Mouse (Mus musculus) hindbrain, embryonic 14.5 days (tissue): ENCODE measurements around the gene Pip4k2b. TPM values are rescaled to one million over a fixed set of nuclear protein-coding genes. Genes with fewer than 3 reads are reported as not detected.

Experiments
- ATAC-seq: fragments of 200-750 bp; cut with Nextera tagmentation; 2 replicates; pipeline ENCODE4 v1.8.0; 2017; ENCODE audit warnings: moderate number of reproducible peaks, mild to moderate bottlenecking, moderate TSS enrichment, moderate library complexity; ENCODE audit not compliant: low FRiP score
- DNase-seq: peaks from one replicate; pipeline ENCODE4 v3.0.0-alpha.2; 2015; ENCODE audit warnings: low spot score
- H3K27ac ChIP-seq: fragments of 300-500 bp; sonication (generic); 2 replicates; pipeline ENCODE4 v1.5.1; 2014; ENCODE audit warnings: mild to moderate bottlenecking, moderate library complexity
- H3K27me3 ChIP-seq: fragments of 300-500 bp; sonication (generic); 2 replicates; pipeline ENCODE4 v1.6.1; 2014; ENCODE audit warnings: mild to moderate bottlenecking, low read length, mixed read lengths; ENCODE audit not compliant: control insufficient read depth, insufficient read depth
- H3K36me3 ChIP-seq: fragments of 300-500 bp; sonication (generic); replicated peaks from 2 replicates; pipeline ENCODE4 v1.6.1; 2014; ENCODE audit not compliant: control insufficient read depth, insufficient read depth
- H3K4me1 ChIP-seq: fragments of 300-500 bp; sonication (generic); replicated peaks from 2 replicates; pipeline ENCODE4 v1.6.1; 2014; ENCODE audit warnings: antibody characterized with exemption, low read length, mixed read lengths; ENCODE audit not compliant: control insufficient read depth, insufficient read depth
- H3K4me2 ChIP-seq: fragments of 300-500 bp; sonication (generic); replicated peaks from 2 replicates; pipeline ENCODE4 v1.6.1; 2014; ENCODE audit warnings: mild to moderate bottlenecking, moderate library complexity
- H3K4me3 ChIP-seq: fragments of 300-500 bp; sonication (generic); replicated peaks from 2 replicates; pipeline ENCODE4 v1.5.1; 2014; ENCODE audit warnings: mild to moderate bottlenecking, low read length
- H3K9ac ChIP-seq: fragments of 300-500 bp; sonication (generic); 2 replicates; pipeline ENCODE4 v1.6.1; 2014
- H3K9me3 ChIP-seq: fragments of 300-500 bp; sonication (generic); 2 replicates; pipeline ENCODE4 v1.6.1; 2016; ENCODE audit warnings: low read length; ENCODE audit not compliant: control insufficient read depth
- WGBS: fragments of 180-500 bp; shearing (Covaris S2); extraction: QIAGEN DNeasy Blood & Tissue Kit; methylation state at CpG from one replicate; pipeline ENCODE4 v1.1.7; 2014; 5-methylcytosine and 5-hydroxymethylcytosine counted together
- polyA plus RNA-seq: library from polyadenylated mRNA; unstranded; fragments of >200 nt; fragmentation: Nextera tagmentation; extraction: Ambion mirVana; gene quantifications from 2 replicates; pipeline ENCODE4 v1.2.1, GENCODE M21; 2014

The Pip4k2b gene
- polyA plus RNA-seq, 1 experiment from 2014 or later = 5.2 TPM

DNA sequence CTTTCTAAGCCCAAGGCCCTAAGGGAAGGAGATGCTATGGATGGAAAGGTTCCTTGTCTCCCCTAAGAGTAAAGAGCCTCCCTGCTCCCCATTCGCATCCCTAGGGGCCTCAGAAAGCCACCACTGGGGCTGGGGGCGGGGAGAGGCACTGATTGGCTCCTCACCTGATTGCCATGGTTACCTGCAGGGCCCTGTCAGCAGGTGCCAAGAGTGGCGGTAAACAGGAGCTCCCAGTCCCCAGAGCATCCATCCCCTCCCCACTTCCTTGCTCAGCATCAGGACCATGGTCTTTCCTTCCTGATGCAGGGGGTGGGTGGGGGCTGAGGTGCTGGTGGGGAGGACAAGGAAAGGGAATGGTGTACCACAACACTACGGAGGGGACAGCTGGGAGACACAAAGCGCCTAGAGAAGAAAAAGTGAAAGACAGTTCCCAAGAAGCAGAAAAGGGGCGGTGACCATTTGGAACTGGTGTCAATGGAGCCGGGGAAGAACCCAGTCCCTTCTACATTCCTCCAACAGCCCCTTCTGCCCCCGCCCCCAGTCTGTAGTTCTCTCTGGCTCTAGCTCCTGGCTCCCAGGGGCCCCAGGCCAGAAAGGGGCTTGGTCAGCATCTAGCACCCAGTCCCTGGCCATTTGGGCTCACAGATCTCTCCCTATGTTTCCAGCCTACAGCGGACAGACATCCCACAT, 48.6 kb downstream of the Pip4k2b start:
- H3K9me3 ChIP-seq = no peaks in the 10 kb centered on the region
- H3K4me3 ChIP-seq = peak overlapping the region; percentile 8
- H3K27me3 ChIP-seq = no peaks in the 10 kb centered on the region
- ATAC-seq (no peak), DNase-seq (no peak)
- peak overlapping the region; percentile 35 for H3K9ac ChIP-seq
- H3K27ac ChIP-seq = peak overlapping the region; percentile 88
- H3K36me3 ChIP-seq = peaks cover 26% of the 10 kb centered on the region
- WGBS = 18% methylated on average over 9 of the region's 9 CpGs
- H3K4me2 ChIP-seq = peak overlapping the region; percentile 86
- H3K4me1 ChIP-seq = peaks cover 41% of the 10 kb centered on the region

DNA sequence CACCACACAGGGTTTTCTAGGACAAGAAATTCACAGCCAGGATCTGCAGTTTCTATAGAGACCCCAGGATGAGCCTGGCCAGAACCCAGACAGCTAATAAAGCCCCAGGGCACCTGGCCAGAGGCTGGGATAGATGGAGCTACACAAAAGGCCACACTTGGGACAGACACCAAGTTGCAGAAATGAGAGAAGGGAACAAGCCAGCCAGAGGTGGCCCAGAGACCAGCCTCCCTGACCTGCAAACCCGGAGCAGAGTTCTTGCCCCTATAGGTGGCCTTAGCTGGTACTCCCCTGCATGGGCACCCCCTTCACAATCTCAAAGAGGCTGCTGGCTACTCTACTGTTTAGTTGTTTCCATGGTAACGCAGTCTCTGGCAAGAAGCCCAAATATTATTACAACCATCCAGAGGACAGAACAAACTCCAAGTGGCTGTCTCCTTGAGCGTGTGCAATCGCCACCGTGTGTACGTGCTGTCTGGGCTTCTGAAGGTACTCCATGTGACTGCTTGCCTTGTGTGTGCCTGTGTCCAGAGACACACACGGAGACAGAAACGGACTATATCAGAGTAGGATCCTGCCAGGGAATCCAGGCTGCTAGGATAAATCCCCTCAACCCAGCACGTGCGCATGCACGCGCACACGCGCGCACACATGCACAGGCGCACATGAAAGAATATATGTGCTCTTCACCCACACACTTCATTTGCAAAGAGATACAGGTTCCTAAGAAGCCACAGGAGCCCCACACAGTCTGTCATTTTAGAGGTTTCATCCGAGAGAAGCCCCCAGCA, 49.4 kb downstream of the Pip4k2b start:
- peak overlapping the region; percentile 35 for H3K9ac ChIP-seq
- ATAC-seq = peak; percentile 29; the same call in 1 of the 2 replicates

GRCm38 (mm10) chr11:97694435-97694834, 50.1 kb downstream of the Pip4k2b start:
- Histone ChIP-seq H3K4me3 (0 out of 2 replicates have a peak overlapping the region, but pooled peaks have one; percentile 2), H3K27me3 (no peaks in the 10 kb centered on the region)

More for the DNA sequence above, 49.4 kb downstream of the Pip4k2b start:
- H3K4me3 ChIP-seq = peak overlapping the region; percentile 8; the same call in 1 of the 2 replicates
- 46% methylated on average over 17 of the region's 17 CpGs for WGBS
- H3K36me3 ChIP-seq = peaks cover 33% of the 10 kb centered on the region
- no peaks in the 10 kb centered on the region for H3K27me3 ChIP-seq
- H3K4me1 ChIP-seq = peaks cover 41% of the 10 kb centered on the region
- peak overlapping the region; percentile 88 for H3K27ac ChIP-seq
- no peaks in the 10 kb centered on the region for H3K9me3 ChIP-seq
- DNase-seq = peak; percentile 84
- H3K4me2 ChIP-seq = peak overlapping the region; percentile 86

GRCm38 (mm10) chr11:97689861-97690260, 54.6 kb downstream of the Pip4k2b start:
- 30% methylated on average over 10 of the region's 10 CpGs for WGBS
- ATAC-seq (no peak), DNase-seq (peak; percentile 79)
- Histone ChIP-seq H3K4me3 (no peak overlapping the region), H3K36me3 (peaks cover 62% of the 10 kb centered on the region), H3K9ac (no peak overlapping the region), H3K27ac (no peak overlapping the region), H3K27me3 (no peaks in the 10 kb centered on the region), H3K4me1 (peaks cover 20% of the 10 kb centered on the region), H3K4me2 (no peak overlapping the region), H3K9me3 (no peaks in the 10 kb centered on the region)

More at GRCm38 (mm10) chr11:97694435-97694834, 50.1 kb downstream of the Pip4k2b start:
- peaks cover 41% of the 10 kb centered on the region for H3K4me1 ChIP-seq
- H3K9ac ChIP-seq = 0 out of 2 replicates have a peak overlapping the region, but pooled peaks have one; percentile 1
- peaks cover 40% of the 10 kb centered on the region for H3K36me3 ChIP-seq
- WGBS = 61% methylated on average over 4 of the region's 4 CpGs
- ATAC-seq (no peak), DNase-seq (no peak)
- H3K4me2 ChIP-seq = peak overlapping the region; percentile 86
- no peaks in the 10 kb centered on the region for H3K9me3 ChIP-seq
- peak overlapping the region; percentile 88 for H3K27ac ChIP-seq

- H3K27ac ChIP-seq = no peak overlapping the region
- no peak overlapping the region for H3K4me2 ChIP-seq
- DNase-seq (no peak), ATAC-seq (no peak)
- no peak overlapping the region for H3K9ac ChIP-seq
- H3K4me3 ChIP-seq = no peak overlapping the region
- no peaks in the 10 kb centered on the region for H3K27me3 ChIP-seq
- H3K36me3 ChIP-seq = peaks cover 66% of the 10 kb centered on the region
- WGBS = 89% methylated on average over 3 of the region's 3 CpGs
- H3K9me3 ChIP-seq = no peaks in the 10 kb centered on the region
- peaks cover 13% of the 10 kb centered on the region for H3K4me1 ChIP-seq
These were observed 57.4 kb downstream of the Pip4k2b start for GRCm38 (mm10) chr11:97687061-97687460.

- H3K4me2 ChIP-seq = peak overlapping the region; percentile 55
- H3K27me3 ChIP-seq = no peaks in the 10 kb centered on the region
- H3K9me3 ChIP-seq = no peaks in the 10 kb centered on the region
- peak overlapping the region; percentile 28 for H3K4me3 ChIP-seq
- DNase-seq (no peak), ATAC-seq (no peak)
- no peak overlapping the region for H3K27ac ChIP-seq
- H3K4me1 ChIP-seq = peaks cover 13% of the 10 kb centered on the region
- H3K9ac ChIP-seq = peak overlapping the region; percentile 39; the same call in 1 of the 2 replicates
- peaks cover 66% of the 10 kb centered on the region for H3K36me3 ChIP-seq
- WGBS = 72% methylated on average over 11 of the region's 11 CpGs
These were observed 58.1 kb downstream of the Pip4k2b start for GRCm38 (mm10) chr11:97686322-97686908.

- H3K4me2 ChIP-seq = peak within 1 kb of the TSS; percentile 55
- H3K27me3 ChIP-seq = no peaks in the 10 kb centered on the region
- peak within 1 kb of the TSS; percentile 28 for H3K4me3 ChIP-seq
- DNase-seq (peak; percentile 65), ATAC-seq (peak; percentile 76)
- peaks cover 13% of the 10 kb centered on the region for H3K4me1 ChIP-seq
- under 1% methylated on average over 40 of the region's 43 CpGs for WGBS
- 0 out of 2 replicates have a peak within 1 kb of the TSS, but pooled peaks have one; percentile 21 for H3K27ac ChIP-seq
- peak within 1 kb of the TSS; percentile 39 for H3K9ac ChIP-seq
- peaks cover 64% of the 10 kb centered on the region for H3K36me3 ChIP-seq
- H3K9me3 ChIP-seq = no peaks in the 10 kb centered on the region
These were observed 58.7 kb downstream of the Pip4k2b start, which contains the start of gene Cisd3 for GRCm38 (mm10) chr11:97685613-97686321. TSS of gene Cisd3 (plus strand) at chr11:97685826.

DNA sequence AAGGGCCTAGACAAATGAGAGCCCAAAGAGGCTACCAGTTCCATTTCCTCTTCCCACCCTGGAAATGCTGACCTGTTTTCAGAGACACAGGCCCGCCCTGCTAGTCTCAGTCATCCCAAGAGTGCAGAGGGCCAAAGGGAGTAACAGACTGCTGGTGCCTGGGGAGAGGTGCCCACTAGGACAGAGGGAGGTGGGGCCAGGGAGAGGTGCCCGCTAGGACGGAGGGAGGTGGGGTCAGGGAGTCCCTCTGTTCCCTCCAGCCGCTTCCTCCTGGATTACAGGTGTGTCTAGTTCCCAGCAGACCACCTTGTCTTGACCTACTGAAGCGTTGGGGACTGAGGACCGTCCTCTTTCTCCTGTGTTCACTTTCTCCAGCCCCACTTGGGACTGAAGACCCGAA, 59.7 kb downstream of the Pip4k2b start:
- Histone ChIP-seq H3K4me3 (no peak overlapping the region), H3K4me1 (peaks cover 13% of the 10 kb centered on the region), H3K36me3 (peaks cover 64% of the 10 kb centered on the region), H3K27ac (no peak overlapping the region), H3K27me3 (no peaks in the 10 kb centered on the region), H3K9me3 (no peaks in the 10 kb centered on the region), H3K9ac (peak overlapping the region; percentile 39; the same call in 1 of the 2 replicates), H3K4me2 (peak overlapping the region; percentile 55; the same call in 1 of the 2 replicates)
- DNase-seq = no peak
- no peak for ATAC-seq
- 33% methylated on average over 7 of the region's 7 CpGs for WGBS
